Mouse (Mus musculus): ENCODE measurements around the gene Sh2d4b.

Gene Sh2d4b

GRCm38 (mm10) chr14:40852978-40853377 lies 40.1 kb downstream of the Sh2d4b start:
- in situ Hi-C loops (cut with MboI): no loop called here

- in situ Hi-C loops (cut with MboI): no loop called here
These were observed 55.7 kb downstream of the Sh2d4b start for GRCm38 (mm10) chr14:40837397-40837796.

GRCm38 (mm10) chr14:40830505-40830904 lies 62.6 kb downstream of the Sh2d4b start:
- in situ Hi-C loops (cut with MboI): no loop called here

- in situ Hi-C loops (cut with MboI): no loop called here
These were observed 63.0 kb downstream of the Sh2d4b start for GRCm38 (mm10) chr14:40830094-40830493.

GRCm38 (mm10) chr14:40818051-40818450 lies 75.0 kb downstream of the Sh2d4b start:
- in situ Hi-C loops (cut with MboI): no loop called here

GRCm38 (mm10) chr14:40816715-40817114 lies 76.4 kb downstream of the Sh2d4b start:
- in situ Hi-C loops (cut with MboI): no loop called here

GRCm38 (mm10) chr14:40791606-40792005 lies 101.5 kb downstream of the Sh2d4b start:
- in situ Hi-C loops (cut with MboI): no loop called here

GRCm38 (mm10) chr14:40789110-40789509 lies 104.0 kb downstream of the Sh2d4b start:
- in situ Hi-C loops (cut with MboI): no loop called here

GRCm38 (mm10) chr14:40769097-40770090 lies 123.7 kb downstream of the Sh2d4b start:
- in situ Hi-C loops (cut with MboI): no loop called here

All from mature B cell (primary cell).